Mouse (Mus musculus) naive thymus-derived CD4-positive, alpha-beta T cell, adult 5 months (primary cell): Measurements from ENCODE around the gene Gm14288. TPM values are rescaled to one million over a fixed set of nuclear protein-coding genes. Genes with fewer than 3 reads are reported as not detected.

Experiments
- polyA plus RNA-seq: library from polyadenylated mRNA; unstranded; fragments of 100-300 nt; shearing (Covaris generic); gene quantifications from one replicate; pipeline ENCODE4 v1.2.1, GENCODE M21; 2017

Gene Gm14288
- not detected for polyA plus RNA-seq

GRCm38 (mm10) chr2:175800993-175801392, at the start of gene Gm14288:
Gene Gm14288 (minus strand): TSS chr2:175801093.

DNA sequence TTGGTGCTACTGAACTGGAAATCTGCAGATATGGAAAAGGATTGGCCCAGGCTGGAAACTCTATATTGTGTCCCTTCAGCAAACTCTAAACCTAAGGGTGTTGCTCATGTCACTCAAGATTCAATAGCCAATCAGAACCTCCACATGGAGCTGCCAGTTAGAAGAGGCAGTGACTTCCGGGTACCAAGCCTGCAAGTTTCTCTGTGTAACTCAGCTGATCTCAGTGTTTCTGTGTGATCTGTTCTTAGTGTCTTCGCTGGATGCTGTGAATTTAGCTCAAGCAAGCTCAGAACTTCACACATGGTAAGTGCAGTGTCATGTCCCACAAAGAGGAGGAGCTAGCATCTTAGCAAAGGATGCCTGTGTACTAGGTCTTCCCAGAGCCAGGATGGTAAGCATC, 59.7 kb downstream of the Gm14288 start, which contains the start of gene Gm2007:
Gene Gm2007 (plus strand): TSS at position 301 of the 400 bp plus-strand sequence.

Other genes starting within 250 kb of the Gm14288 start
- gene Gm11007, start 157.1 kb downstream of the Gm14288 start, polyA plus RNA-seq = 3.1 TPM
- gene Zfp969, start 97.4 kb downstream of the Gm14288 start, polyA plus RNA-seq = not detected
- 3.1 TPM for gene Gm2007, start 59.6 kb downstream of the Gm14288 start, polyA plus RNA-seq
- 3.8 TPM for gene Gm6710, start 68.1 kb upstream of the Gm14288 start, polyA plus RNA-seq
- 1.5 TPM for gene Zfp966, start 130.0 kb upstream of the Gm14288 start, polyA plus RNA-seq
- 2.8 TPM for gene Gm2026, start 164.2 kb upstream of the Gm14288 start, polyA plus RNA-seq